Mouse (Mus musculus): ENCODE results near the gene Cacna1c. TPM values are rescaled to one million over a fixed set of nuclear protein-coding genes. Genes with fewer than 3 reads are reported as not detected.
"Not testable (repeated sequence)": the region's sequence is repeated elsewhere in the genome, so short reads cannot be mapped to it uniquely, and the experiment has no call there.

The Cacna1c gene
- polyA plus RNA-seq, 1 experiment from 2014 or later = 2.8 TPM

DNA sequence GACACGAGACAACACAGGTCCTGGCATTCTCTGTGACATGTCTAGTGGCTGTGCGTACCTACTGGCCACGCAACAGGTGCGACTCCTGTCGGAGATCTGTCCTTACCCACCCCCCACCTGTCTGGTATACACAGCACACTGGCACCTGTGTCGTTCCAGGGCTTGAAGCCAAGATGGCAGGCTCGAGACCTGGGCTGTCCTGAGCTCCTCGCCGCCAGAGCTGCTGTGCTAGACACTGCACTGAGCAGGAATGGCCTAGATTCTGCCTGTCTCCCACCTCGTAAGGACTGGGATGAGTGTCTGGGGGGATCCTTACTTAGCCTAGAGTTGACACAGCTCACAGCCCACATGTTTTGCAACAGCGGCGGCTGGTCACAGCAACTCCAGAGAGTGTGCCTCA lies 29.0 kb upstream of the Cacna1c start:
- 90% methylated on average over 12 of the region's 12 CpGs for WGBS
- Histone ChIP-seq H3K9me3 (no peaks in the 10 kb centered on the region), H3K36me3 (peaks cover 17% of the 10 kb centered on the region), H3K27ac (no peak overlapping the region), H3K4me1 (replicated peaks) (no peaks in the 10 kb centered on the region; the same call in 1 of the 2 replicates), H3K4me3 (no peak overlapping the region), H3K27me3 (ENCODE audit: insufficient read depth, poor library complexity, severe bottlenecking) (no peaks in the 10 kb centered on the region)
- DNase-seq (ENCODE audit: low spot score) = no peak

DNA sequence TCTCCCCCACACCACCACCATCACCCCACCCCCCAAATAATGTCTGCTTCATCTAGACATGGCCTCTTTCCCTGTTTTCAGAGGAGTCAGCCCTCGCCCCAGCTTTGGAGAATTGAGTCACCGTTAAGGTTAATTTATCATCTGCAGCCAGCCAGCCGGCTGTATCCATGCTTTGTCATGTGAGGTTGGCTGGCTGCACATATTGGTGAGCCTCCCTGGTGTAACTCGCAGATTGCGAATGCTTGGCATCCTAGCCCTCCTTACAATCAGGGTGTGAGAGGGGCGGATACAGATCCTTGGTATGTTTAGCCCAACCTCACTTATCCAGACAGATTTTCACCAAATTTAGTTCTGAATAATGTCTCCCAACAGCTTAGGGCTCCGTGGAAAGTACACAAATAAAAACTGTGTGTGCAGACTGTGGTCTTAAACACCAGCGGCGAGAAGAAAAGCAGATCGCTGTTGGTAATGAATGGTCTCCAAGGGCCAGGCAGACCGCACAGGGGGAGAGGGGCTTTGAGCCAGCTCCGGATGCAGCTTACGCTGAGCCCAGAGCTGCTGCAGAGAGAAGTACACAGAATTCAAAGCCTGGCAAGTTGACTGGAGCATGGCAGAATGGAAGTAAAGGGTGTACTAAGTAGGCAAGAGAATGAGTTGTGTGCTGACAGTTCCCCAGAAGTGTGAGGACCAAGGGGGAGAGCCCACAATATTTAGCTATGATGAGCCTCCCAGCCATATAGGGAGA lies 28.4 kb upstream of the Cacna1c start:
- peak overlapping the region; percentile 16; the same call in 1 of the 2 replicates for H3K27ac ChIP-seq
- H3K36me3 ChIP-seq = peaks cover 18% of the 10 kb centered on the region
- no peaks in the 10 kb centered on the region for H3K27me3 ChIP-seq (ENCODE audit: insufficient read depth, poor library complexity, severe bottlenecking)
- DNase-seq (ENCODE audit: low spot score) = no peak
- no peaks in the 10 kb centered on the region; the same call in 1 of the 2 replicates for H3K4me1 ChIP-seq (replicated peaks)
- no peak overlapping the region for H3K4me3 ChIP-seq
- WGBS = 79% methylated on average over 13 of the region's 13 CpGs
- no peaks in the 10 kb centered on the region for H3K9me3 ChIP-seq

DNA sequence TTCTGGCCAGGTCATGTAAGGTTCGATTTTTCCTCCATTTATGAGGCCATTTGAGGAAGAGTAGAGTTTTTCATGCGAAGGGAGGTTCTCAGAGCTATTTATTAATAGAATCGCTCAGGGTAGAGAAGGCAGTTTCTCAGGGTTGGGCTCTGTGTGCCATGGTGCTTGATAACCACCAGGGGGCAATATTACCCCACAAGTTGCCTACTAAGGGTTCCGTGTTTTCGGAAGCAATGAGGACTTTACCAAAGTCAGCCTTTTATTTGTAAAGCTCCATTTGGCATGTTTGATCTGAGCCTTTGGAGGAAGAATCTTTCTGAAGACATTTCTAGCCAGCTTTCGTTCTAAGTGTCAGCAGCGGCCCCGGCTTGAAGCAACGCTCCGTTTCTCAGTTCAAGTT lies 24.1 kb upstream of the Cacna1c start:
- peak; percentile 41 for DNase-seq (ENCODE audit: low spot score)
- Histone ChIP-seq H3K27ac (no peak overlapping the region), H3K4me1 (replicated peaks) (no peaks in the 10 kb centered on the region; the same call in 1 of the 2 replicates), H3K27me3 (ENCODE audit: insufficient read depth, poor library complexity, severe bottlenecking) (no peaks in the 10 kb centered on the region), H3K4me3 (no peak overlapping the region), H3K36me3 (peaks cover 48% of the 10 kb centered on the region), H3K9me3 (no peaks in the 10 kb centered on the region)
- WGBS = 54% methylated on average over 10 of the region's 10 CpGs

DNA sequence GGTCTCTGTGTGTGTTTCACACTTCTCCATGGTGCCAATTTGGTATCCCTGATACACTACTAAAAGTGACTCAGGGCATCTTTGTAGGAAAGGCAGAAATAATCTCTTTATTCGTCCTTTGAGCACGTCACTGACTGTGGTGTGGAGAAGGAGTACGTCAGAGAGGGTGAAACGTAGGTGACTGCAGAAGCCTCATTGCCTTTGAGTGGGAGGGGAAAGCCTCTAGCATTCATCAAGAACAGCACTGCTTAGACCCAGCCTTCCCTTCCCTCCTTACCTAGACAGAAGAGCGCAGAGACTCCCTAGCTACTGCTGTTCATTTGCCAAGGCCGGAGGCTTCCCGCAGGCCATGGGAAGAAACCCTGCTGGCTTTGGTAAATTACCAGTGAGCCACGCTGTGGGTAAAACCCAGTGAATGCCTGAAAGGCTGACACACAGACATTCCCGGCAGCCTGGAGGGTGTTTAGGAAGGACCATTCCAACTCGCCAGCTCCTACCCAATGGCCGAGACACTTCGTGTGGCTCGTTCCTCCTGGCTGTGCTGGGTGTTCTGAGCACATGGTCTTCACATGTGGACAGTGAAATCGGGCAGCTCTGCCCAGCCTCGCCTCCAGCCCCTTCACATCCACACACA lies 23.1 kb upstream of the Cacna1c start:
- Histone ChIP-seq H3K4me1 (replicated peaks) (no peaks in the 10 kb centered on the region; the same call in 1 of the 2 replicates), H3K4me3 (no peak overlapping the region), H3K36me3 (peaks cover 58% of the 10 kb centered on the region), H3K27ac (no peak overlapping the region), H3K27me3 (ENCODE audit: insufficient read depth, poor library complexity, severe bottlenecking) (no peaks in the 10 kb centered on the region), H3K9me3 (no peaks in the 10 kb centered on the region)
- no peak for DNase-seq (ENCODE audit: low spot score)
- 74% methylated on average over 15 of the region's 15 CpGs for WGBS

DNA sequence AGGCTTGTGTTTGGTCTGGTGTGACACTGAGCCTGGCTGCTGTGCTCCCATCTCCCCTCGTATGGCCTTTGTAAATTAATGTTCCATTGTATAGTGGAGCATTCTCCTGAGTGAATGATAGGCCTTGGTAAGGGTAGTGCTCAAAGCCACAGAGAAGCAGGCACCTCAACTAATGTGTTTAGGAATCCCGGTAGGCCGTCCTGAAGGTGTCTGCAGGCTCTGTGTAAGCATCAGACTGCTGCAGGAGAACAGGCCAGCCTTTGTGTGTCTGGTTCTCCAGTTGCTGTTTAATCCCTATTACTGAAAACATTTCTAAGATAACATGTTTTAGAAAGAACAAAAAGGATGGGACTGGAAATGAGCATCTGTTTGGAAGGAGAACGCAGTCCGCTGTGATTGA lies 22.4 kb upstream of the Cacna1c start:
- Histone ChIP-seq H3K4me1 (replicated peaks) (no peaks in the 10 kb centered on the region), H3K9me3 (no peaks in the 10 kb centered on the region), H3K36me3 (peaks cover 64% of the 10 kb centered on the region), H3K27ac (no peak overlapping the region), H3K4me3 (no peak overlapping the region), H3K27me3 (ENCODE audit: insufficient read depth, poor library complexity, severe bottlenecking) (no peaks in the 10 kb centered on the region)
- no peak for DNase-seq (ENCODE audit: low spot score)
- 90% methylated on average over 5 of the region's 5 CpGs for WGBS

DNA sequence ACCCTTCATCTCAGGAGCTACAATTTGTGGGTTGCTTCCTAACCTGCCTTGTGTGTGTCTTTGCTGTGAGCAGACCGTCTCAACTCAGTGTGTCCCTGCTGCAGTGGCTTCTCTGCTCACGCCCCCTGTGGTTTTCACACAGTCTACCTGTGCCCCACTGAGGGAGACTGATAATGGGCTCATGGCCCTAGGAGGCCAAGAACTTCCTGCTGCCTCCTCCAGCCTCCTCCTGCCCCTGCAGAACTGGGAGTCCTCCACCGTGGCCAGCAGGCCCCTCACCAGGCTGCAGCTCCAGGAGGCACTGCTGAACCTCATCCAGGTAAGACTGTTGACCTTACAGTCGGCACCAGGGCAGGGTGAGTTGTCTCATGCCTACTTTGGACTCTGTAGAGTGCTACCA lies 21.4 kb upstream of the Cacna1c start:
- Histone ChIP-seq H3K27ac (no peak overlapping the region), H3K9me3 (no peaks in the 10 kb centered on the region), H3K4me1 (replicated peaks) (no peaks in the 10 kb centered on the region), H3K36me3 (peaks cover 73% of the 10 kb centered on the region), H3K4me3 (no peak overlapping the region), H3K27me3 (ENCODE audit: insufficient read depth, poor library complexity, severe bottlenecking) (no peaks in the 10 kb centered on the region)
- 74% methylated on average over 4 of the region's 4 CpGs for WGBS
- no peak for DNase-seq (ENCODE audit: low spot score)

DNA sequence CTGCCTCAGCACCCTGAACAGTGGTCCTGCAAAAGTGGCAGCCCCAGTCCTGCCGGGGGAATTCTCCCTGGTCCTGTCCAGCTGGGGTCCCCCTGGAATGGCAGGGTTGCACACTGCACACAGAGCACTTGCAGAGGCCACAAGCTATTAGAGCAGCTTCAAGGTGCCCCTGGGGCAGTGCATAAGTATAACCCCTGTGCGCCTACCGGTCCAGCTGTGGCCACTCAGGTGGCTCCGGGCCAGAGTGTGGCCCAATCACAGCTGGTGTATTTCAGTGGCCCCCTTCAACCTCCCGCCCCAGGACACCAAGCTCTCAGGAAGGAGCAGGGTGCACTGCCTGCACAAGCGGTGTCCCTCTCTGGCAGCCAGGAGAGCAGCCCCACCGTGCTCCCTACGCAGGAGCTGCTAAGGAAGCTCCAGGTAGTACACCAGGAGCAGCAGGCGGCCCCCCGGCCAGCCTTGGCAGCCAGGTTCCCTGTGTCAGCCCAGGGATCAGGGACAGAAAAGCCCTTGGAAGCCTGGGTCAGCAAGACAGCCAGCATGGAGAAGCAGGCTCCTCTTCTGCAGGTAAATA lies 18.9 kb upstream of the Cacna1c start:
- Histone ChIP-seq H3K27ac (no peak overlapping the region), H3K27me3 (ENCODE audit: insufficient read depth, poor library complexity, severe bottlenecking) (no peaks in the 10 kb centered on the region), H3K9me3 (no peaks in the 10 kb centered on the region), H3K36me3 (peaks cover 61% of the 10 kb centered on the region), H3K4me3 (no peak overlapping the region), H3K4me1 (replicated peaks) (no peaks in the 10 kb centered on the region)
- DNase-seq (ENCODE audit: low spot score) = no peak
- 92% methylated on average over 10 of the region's 10 CpGs for WGBS

DNA sequence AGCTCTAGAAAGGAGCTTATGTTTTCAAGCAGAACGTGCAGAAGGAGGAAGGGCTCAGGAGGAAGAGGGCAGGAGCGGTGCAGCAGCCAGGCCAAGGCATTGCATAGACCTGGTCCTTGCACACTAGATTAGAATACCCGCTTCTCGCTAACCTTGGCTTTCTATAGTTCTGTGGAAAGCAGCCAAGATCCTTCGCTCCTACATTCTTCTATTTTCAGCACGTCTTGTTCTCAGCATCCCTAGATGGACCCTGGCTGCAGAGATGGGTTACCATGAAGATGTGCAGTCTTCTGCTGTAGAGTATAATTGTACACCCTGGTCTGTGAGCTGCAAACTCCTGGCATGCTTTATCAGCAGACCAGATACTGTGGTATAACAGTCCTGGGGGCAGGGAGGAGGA lies 18.0 kb upstream of the Cacna1c start:
- WGBS = 92% methylated on average over 6 of the region's 6 CpGs
- Histone ChIP-seq H3K9me3 (no peaks in the 10 kb centered on the region), H3K27ac (no peak overlapping the region), H3K4me3 (no peak overlapping the region), H3K27me3 (ENCODE audit: insufficient read depth, poor library complexity, severe bottlenecking) (no peaks in the 10 kb centered on the region), H3K36me3 (peaks cover 56% of the 10 kb centered on the region), H3K4me1 (replicated peaks) (no peaks in the 10 kb centered on the region)
- DNase-seq (ENCODE audit: low spot score) = no peak

DNA sequence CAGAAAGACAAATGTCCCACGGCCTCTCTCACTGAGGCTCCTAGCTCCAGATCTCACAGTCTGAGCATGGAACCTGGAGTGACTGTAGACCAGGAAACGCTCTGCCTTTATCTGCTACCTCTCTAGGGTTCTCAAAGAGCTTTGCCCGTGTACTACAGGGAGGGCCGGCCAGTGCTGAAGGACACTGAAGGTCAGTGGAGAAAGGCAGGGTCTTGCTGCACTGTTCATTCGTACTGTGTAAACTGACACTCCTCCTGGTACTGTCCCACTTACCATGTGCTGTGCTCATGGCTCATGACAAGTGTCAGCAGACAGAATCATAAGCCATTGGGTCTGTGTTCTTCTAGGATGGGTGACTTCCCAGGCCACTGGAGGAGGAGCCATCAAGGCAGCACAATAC lies 17.2 kb upstream of the Cacna1c start:
- no peaks in the 10 kb centered on the region for H3K27me3 ChIP-seq (ENCODE audit: insufficient read depth, poor library complexity, severe bottlenecking)
- H3K36me3 ChIP-seq = peaks cover 53% of the 10 kb centered on the region
- no peak overlapping the region for H3K4me3 ChIP-seq
- H3K27ac ChIP-seq = no peak overlapping the region
- no peaks in the 10 kb centered on the region for H3K4me1 ChIP-seq (replicated peaks)
- WGBS = 93% methylated on average over 5 of the region's 5 CpGs
- no peaks in the 10 kb centered on the region for H3K9me3 ChIP-seq
- DNase-seq (ENCODE audit: low spot score) = no peak

DNA sequence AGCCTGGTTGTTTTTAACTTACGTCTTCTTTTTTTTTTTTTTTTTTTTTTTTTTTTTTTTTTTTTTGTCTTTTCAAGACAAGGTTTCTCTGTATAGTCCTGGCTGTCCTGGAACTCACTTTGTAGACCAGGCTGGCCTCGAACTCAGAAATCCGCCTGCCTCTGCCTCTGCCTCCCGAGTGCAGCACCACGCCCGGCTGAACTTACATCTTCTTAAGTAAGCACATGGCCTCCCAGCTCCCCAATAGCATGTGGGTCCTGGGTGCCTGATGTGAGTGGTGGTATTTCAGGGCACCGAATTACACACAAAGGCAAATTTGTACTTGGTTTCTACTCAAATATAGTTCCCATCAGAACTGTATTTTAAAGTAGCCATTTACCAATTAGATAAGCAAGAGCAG lies 9.8 kb upstream of the Cacna1c start:
- 87% methylated on average over 7 of the region's 7 CpGs for WGBS
- peaks cover 34% of the 10 kb centered on the region for H3K36me3 ChIP-seq
- H3K9me3 ChIP-seq; H3K4me1 ChIP-seq (replicated peaks); H3K4me3 ChIP-seq; H3K27ac ChIP-seq; H3K27me3 ChIP-seq (ENCODE audit: insufficient read depth, poor library complexity, severe bottlenecking); DNase-seq (ENCODE audit: low spot score): not testable (repeated sequence)

DNA sequence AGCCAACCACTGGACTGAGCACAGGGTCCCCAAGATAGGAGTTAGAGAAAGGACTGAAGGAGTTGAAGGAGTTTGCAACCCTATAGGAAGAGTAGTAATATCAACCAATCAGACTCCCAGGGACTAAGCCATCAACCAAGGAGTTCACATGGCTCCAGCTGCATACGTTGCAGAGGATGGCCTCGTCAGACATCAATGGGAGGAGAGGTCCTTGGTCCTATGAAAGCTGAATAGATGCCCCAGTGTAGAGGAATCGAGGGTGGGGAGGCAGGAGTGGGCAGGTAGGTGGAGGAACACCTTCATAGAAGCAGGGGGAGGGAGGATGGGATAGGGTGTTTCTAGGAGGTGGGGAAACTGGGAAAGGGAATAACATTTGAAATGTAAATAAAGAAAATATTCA lies 8.7 kb upstream of the Cacna1c start:
- Histone ChIP-seq H3K9me3 (no peaks in the 10 kb centered on the region), H3K27me3 (ENCODE audit: insufficient read depth, poor library complexity, severe bottlenecking) (no peaks in the 10 kb centered on the region), H3K4me1 (replicated peaks) (peaks cover 9% of the 10 kb centered on the region), H3K27ac (no peak overlapping the region), H3K4me3 (no peak overlapping the region), H3K36me3 (peaks cover 39% of the 10 kb centered on the region)
- DNase-seq (ENCODE audit: low spot score) = no peak
- 57% methylated on average over 3 of the region's 3 CpGs for WGBS

DNA sequence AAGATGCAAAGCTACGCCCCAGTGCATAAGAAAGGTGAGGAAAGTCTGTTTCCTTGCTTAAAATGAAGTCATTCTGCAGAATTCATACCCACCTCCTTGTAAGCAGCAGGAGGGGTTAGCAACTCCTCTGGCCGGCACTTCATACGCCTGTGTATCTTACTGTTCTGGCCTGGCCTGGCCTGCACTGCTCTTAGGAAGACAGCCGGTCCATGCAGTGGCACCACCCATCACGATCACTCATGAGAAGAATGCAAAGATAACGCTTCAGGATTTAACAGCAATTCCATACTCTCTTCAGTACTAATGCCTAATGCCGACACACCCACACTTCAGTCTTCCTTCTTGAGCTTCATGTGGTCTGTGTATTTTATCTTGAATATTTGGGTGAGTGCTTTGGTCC lies 8.1 kb upstream of the Cacna1c start:
- Histone ChIP-seq H3K4me3 (no peak overlapping the region), H3K27ac (no peak overlapping the region), H3K27me3 (ENCODE audit: insufficient read depth, poor library complexity, severe bottlenecking) (no peaks in the 10 kb centered on the region), H3K4me1 (replicated peaks) (peaks cover 15% of the 10 kb centered on the region), H3K36me3 (peaks cover 39% of the 10 kb centered on the region), H3K9me3 (no peaks in the 10 kb centered on the region)
- no peak for DNase-seq (ENCODE audit: low spot score)
- 89% methylated on average over 7 of the region's 7 CpGs for WGBS

DNA sequence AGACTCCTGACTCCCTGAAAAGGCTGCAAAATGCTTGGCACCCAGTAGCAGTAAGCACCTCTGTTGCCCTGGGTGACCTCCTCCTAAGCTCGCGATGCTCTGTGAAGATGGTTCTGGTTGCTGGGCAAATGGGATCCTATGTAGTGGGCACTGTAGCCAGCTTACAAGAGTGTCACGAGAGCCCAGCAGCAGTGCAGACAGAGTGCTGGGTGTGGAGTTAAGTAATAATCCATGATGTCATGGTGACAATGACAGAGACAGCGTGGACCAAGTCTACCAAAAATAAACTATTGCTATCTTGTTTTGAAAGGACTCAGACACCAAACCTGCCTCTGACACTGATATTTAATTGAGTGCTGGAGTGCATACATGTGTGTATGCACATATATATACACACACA lies 5.4 kb upstream of the Cacna1c start:
- no peak for DNase-seq (ENCODE audit: low spot score)
- peaks cover 39% of the 10 kb centered on the region for H3K36me3 ChIP-seq
- no peak overlapping the region for H3K4me3 ChIP-seq
- WGBS = 95% methylated on average over 4 of the region's 4 CpGs
- no peak overlapping the region for H3K27ac ChIP-seq
- H3K9me3 ChIP-seq = no peaks in the 10 kb centered on the region
- H3K27me3 ChIP-seq (ENCODE audit: insufficient read depth, poor library complexity, severe bottlenecking) = no peaks in the 10 kb centered on the region
- H3K4me1 ChIP-seq (replicated peaks) = peaks cover 27% of the 10 kb centered on the region
